10 mouse cellular contexts compared by ENCODE assay signal in genomic region chr12:85848164-85848958, GRCm38 (mm10). TPM values are rescaled to one million over a fixed set of nuclear protein-coding genes. Genes with fewer than 3 reads are reported as not detected.
DNase-seq lines count a peak whose midpoint lies in the region; ATAC-seq and TF ChIP-seq lines count a peak whose summit lies in the region.
"Had no signal": no experiment of that assay in that cellular context is flagged by ENCODE, and none has a peak within 500 bp of the region (broad histone marks: within the 10 kb centered on the region; RNA-seq: fewer than 3 reads in every experiment).

No protein-coding gene starts in this region.

- H3K9ac ChIP-seq in lung, embryonic 16.5 days (ENCODE audit: low read length): no peak overlapping the region
- H3K9ac ChIP-seq: heart, embryonic 13.5 days; neural tube, embryonic 13.5 days had no signal

- H3K4me3 ChIP-seq in kidney, adult 2 months (ENCODE audit: insufficient read depth, low read depth, low read length): no peak overlapping the region
- no peak overlapping the region for H3K4me3 ChIP-seq in lung, embryonic 16.5 days (ENCODE audit: low read length)
- H3K4me3 ChIP-seq: heart, embryonic 13.5 days; neural tube, embryonic 13.5 days had no signal

- no peak overlapping the region for H3K27ac ChIP-seq in kidney, adult 2 months (ENCODE audit: insufficient read depth, low read depth, low read length)
- no peak overlapping the region for H3K27ac ChIP-seq in lung, embryonic 16.5 days (ENCODE audit: low read length)
- H3K27ac ChIP-seq: heart, embryonic 13.5 days; neural tube, embryonic 13.5 days had no signal

- ATAC-seq in cerebellum, adult (ENCODE audit: insufficient number of reproducible peaks, low FRiP score, low TSS enrichment): no peak
- peak; percentile 78; the same call in 1 of the 2 replicates for ATAC-seq in lung, embryonic 16.5 days (ENCODE audit: low read depth)

- H3K36me3 ChIP-seq in kidney, adult 2 months (ENCODE audit: control insufficient read depth, insufficient read depth, low read length): no peaks in the 10 kb centered on the region; the same call in 1 of the 2 replicates
- H3K36me3 ChIP-seq in lung, embryonic 16.5 days (ENCODE audit: control insufficient read depth, insufficient read depth, low read length): peaks cover 3% of the 10 kb centered on the region; the same call in 1 of the 2 replicates

- no peaks in the 10 kb centered on the region for H3K4me1 ChIP-seq in kidney, adult 2 months (ENCODE audit: control insufficient read depth, insufficient read depth, low read length)
- H3K4me1 ChIP-seq in lung, embryonic 16.5 days (replicated peaks; ENCODE audit: control insufficient read depth, insufficient read depth, low read length): no peaks in the 10 kb centered on the region
- H3K4me1 ChIP-seq: heart, embryonic 13.5 days; neural tube, embryonic 13.5 days had no signal

- intact Hi-C loops in gastrocnemius, postnatal 14 days (cut with DNase I; ENCODE audit: low total_unique reads): no loop called here

- H3K9me3 ChIP-seq in lung, embryonic 16.5 days (ENCODE audit: control insufficient read depth, low read length): no peaks in the 10 kb centered on the region
- H3K9me3 ChIP-seq: heart, embryonic 13.5 days; neural tube, embryonic 13.5 days had no signal

- TF ChIP-seq CTCF in kidney, adult 2 months (conservative IDR thresholded peaks at IDR 0.05; ENCODE audit: insufficient read depth, insufficient read length, low read depth, low read length): peak; percentile 79

- WGBS in kidney, adult 2 months: 82% methylated on average over 7 of the region's 7 CpGs
- WGBS in lung, embryonic 16.5 days: 66% methylated on average over 7 of the region's 7 CpGs

- no peak for TF ChIP-seq POLR2A in kidney, adult 2 months (IDR thresholded peaks at IDR 0.05; ENCODE audit: low read depth, low read length)

- H3K27me3 ChIP-seq in kidney, adult 2 months (replicated peaks; ENCODE audit: control insufficient read depth, insufficient read depth, low read length): no peaks in the 10 kb centered on the region
- H3K27me3 ChIP-seq in lung, embryonic 16.5 days (ENCODE audit: control insufficient read depth, insufficient read depth, low read depth, low read length): no peaks in the 10 kb centered on the region
- H3K27me3 ChIP-seq: heart, embryonic 13.5 days; neural tube, embryonic 13.5 days had no signal

- no peak overlapping the region for H3K4me2 ChIP-seq in lung, embryonic 16.5 days (ENCODE audit: low read depth, low read length)
- H3K4me2 ChIP-seq: heart, embryonic 13.5 days; neural tube, embryonic 13.5 days had no signal

- peak; percentile 22 to 24 for DNase-seq in cerebellum, postnatal 36 days
- peak; percentile 29 for DNase-seq in thymus, postnatal 14 days
- no peak for DNase-seq in thymus, adult 18-20 months
- DNase-seq in gastrocnemius, postnatal 14 days: peak; percentile 59
- peak; percentile 46 for DNase-seq in kidney, adult 2 months
- DNase-seq in urinary bladder, postnatal 25 days (ENCODE audit: low spot score): no peak

RNA-seq across cellular contexts. Expression of gene Ttll5, which starts 23.9 kb away (rescaled TPM):
- total RNA-seq in gastrocnemius, postnatal 14 days (2021): 1 to 10 TPM; 7.8 to 8.2 TPM
- polyA plus RNA-seq in kidney, adult 2 months (2012; rRNA removed): 12.0 and 12.9 TPM in 2 replicates
- polyA plus RNA-seq in lung, embryonic 16.5 days (2015; fragmentation: Nextera tagmentation; extraction: Ambion mirVana): 15.5 and 17.5 TPM in 2 replicates

RNA-seq across cellular contexts. Expression of gene Erg28, which starts 24.0 kb away (rescaled TPM):
- 1 to 10 TPM; 4.1 to 7.2 TPM for total RNA-seq in gastrocnemius, postnatal 14 days (2021)
- 43.1 and 48.4 TPM in 2 replicates for polyA plus RNA-seq in kidney, adult 2 months (2012; rRNA removed)
- polyA plus RNA-seq in lung, embryonic 16.5 days (2015; fragmentation: Nextera tagmentation; extraction: Ambion mirVana): 102 and 108 TPM in 2 replicates

Comparison
In these comparisons a context has a peak if more than half of its experiments do, and no peak if none do; other contexts are left out.
1. DNase-seq: peak in cerebellum, postnatal 36 days (2 of 2), thymus, postnatal 14 days (single experiment), gastrocnemius, postnatal 14 days (single experiment) and kidney, adult 2 months (single experiment); none in thymus, adult 18-20 months (0 of 2) and urinary bladder, postnatal 25 days (single experiment).